In the genomic region with DNA sequence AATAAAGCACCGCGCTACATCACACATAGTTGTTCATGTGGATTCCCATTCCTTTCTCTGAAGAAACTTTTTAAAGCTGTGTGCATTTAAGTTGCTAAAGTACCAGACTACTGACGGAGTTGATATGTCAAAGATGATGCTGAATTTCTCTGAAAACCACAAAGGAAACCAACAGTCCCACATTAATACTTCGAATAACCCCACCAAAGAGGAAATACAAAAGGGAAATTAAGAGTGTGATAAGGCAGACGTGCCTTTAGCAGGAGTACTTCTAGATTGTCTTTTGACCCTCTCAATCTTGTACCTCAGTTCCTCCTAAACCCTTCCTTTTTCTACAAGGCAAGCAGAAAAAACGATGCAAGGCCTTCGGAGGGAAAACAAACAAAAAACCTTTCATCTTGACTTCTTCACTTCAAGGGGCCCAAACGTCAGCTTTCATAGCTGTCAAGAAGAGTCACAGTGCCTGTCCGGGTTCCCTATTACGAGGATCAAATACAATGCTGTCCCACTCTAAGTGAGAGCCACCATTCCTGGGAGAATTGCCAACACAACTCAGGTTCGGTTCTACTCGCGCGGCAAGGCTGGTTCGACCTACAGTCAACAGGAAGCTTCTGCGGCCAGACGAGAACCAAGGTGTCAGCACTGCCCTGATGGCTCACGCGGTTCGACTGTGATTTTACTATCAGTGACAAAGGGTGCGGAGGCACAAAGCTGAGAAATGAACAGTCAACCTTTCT, we compare ENCODE assay signal across 7 mouse cellular contexts. TPM values are rescaled to one million over a fixed set of nuclear protein-coding genes. Genes with fewer than 3 reads are reported as not detected.
DNase-seq lines count a peak whose midpoint lies in the region; ATAC-seq and TF ChIP-seq lines count a peak whose summit lies in the region.

No protein-coding gene starts in this region.

- intact Hi-C loops in gastrocnemius, adult 2 months (cut with DNase I): no loop called here

- H3K9me3 ChIP-seq in liver, embryonic 14.5 days (ENCODE audit: control insufficient read depth, low read length): no peaks in the 10 kb centered on the region
- H3K9me3 ChIP-seq in neural tube, embryonic 13.5 days: no peaks in the 10 kb centered on the region

- TF ChIP-seq CTCF in cerebellum, adult 2 months (IDR thresholded peaks at IDR 0.05; ENCODE audit: borderline replicate concordance, insufficient read depth, low read depth, low read length): no peak
- TF ChIP-seq CTCF in gastrocnemius, adult 2 months (IDR thresholded peaks at IDR 0.05): no peak
- TF ChIP-seq CTCF in liver, embryonic 14.5 days (IDR thresholded peaks at IDR 0.05; ENCODE audit: low read depth): no peak

- peak overlapping the region; percentile 61 for H3K9ac ChIP-seq in liver, embryonic 14.5 days (replicated peaks)
- H3K9ac ChIP-seq in neural tube, embryonic 13.5 days: peak overlapping the region; percentile 93

- 21% methylated on average over 21 of the region's 21 CpGs for WGBS in cerebellum, adult 2 months
- 9% methylated on average over 21 of the region's 21 CpGs for WGBS in liver, embryonic 14.5 days (ENCODE audit: insufficient replicate concordance)
- 18% methylated on average over 21 of the region's 21 CpGs for WGBS in neural tube, embryonic 13.5 days

- peak overlapping the region; percentile 81 for H3K4me2 ChIP-seq in liver, embryonic 14.5 days (ENCODE audit: low read depth)
- H3K4me2 ChIP-seq in neural tube, embryonic 13.5 days: peak overlapping the region; percentile 92

- no peak for TF ChIP-seq POLR2A in cerebellum, adult 2 months (IDR thresholded peaks at IDR 0.05; ENCODE audit: borderline replicate concordance, insufficient read depth, low read length)

- no peak for TF ChIP-seq EP300 in liver, embryonic 14.5 days (IDR thresholded peaks at IDR 0.05; ENCODE audit: low read depth)

- no peaks in the 10 kb centered on the region for H3K36me3 ChIP-seq in liver, embryonic 14.5 days (replicated peaks; ENCODE audit: control insufficient read depth, insufficient read depth, low read depth)
- H3K36me3 ChIP-seq in neural tube, embryonic 13.5 days: no peaks in the 10 kb centered on the region

- peak; percentile 49 to 61 for DNase-seq in B cell, adult 2 months
- peak in 1 of 2 experiments; percentile 67 for DNase-seq in cerebellum, adult 2 months
- DNase-seq in gastrocnemius, adult 2 months: peak; percentile 55
- peak; percentile 58 for DNase-seq in kidney, adult 11 months
- DNase-seq in liver, embryonic 14.5 days (ENCODE audit: low read depth in 3 of 3, low spot score in 3 of 3): peak in 1 of 3 experiments; percentile 9

- H3K4me3 ChIP-seq in cerebellum, adult 2 months (replicated peaks; ENCODE audit: insufficient read depth, low read depth, low read length): peak overlapping the region; percentile 67
- H3K4me3 ChIP-seq in gastrocnemius, adult 2 months: peak overlapping the region; percentile 95
- peak overlapping the region; percentile 70 to 72 for H3K4me3 ChIP-seq in liver, embryonic 14.5 days (ENCODE audit: insufficient read depth in 1 of 2, low read depth in 2 of 2, low read length in 2 of 2)
- peak overlapping the region; percentile 90 for H3K4me3 ChIP-seq in neural tube, embryonic 13.5 days

- peak overlapping the region; percentile 78 for H3K27ac ChIP-seq in cerebellum, adult 2 months (ENCODE audit: insufficient read depth, low read length)
- peak overlapping the region; percentile 94 for H3K27ac ChIP-seq in gastrocnemius, adult 2 months
- peak overlapping the region; percentile 28 for H3K27ac ChIP-seq in liver, embryonic 14.5 days
- peak overlapping the region; percentile 93 for H3K27ac ChIP-seq in neural tube, embryonic 13.5 days (replicated peaks)

- peak; percentile 61 for ATAC-seq in CD4-positive, CD25-positive, alpha-beta regulatory T cell, adult 4 months
- peak; percentile 44; the same call in 1 of the 2 replicates for ATAC-seq in liver, embryonic 14.5 days (ENCODE audit: insufficient read depth)
- peak; percentile 57 for ATAC-seq in neural tube, embryonic 13.5 days (ENCODE audit: low read depth)

- peaks cover 3% of the 10 kb centered on the region; the same call in 1 of the 2 replicates for H3K4me1 ChIP-seq in cerebellum, adult 2 months (ENCODE audit: control insufficient read depth, insufficient read depth, low read length)
- 0 out of 4 replicates have a peak, but pooled peaks cover 0 to 2% of the 10 kb centered on the region in 2 experiments for H3K4me1 ChIP-seq in liver, embryonic 14.5 days (replicated peaks; ENCODE audit: control insufficient read depth in 2 of 2, insufficient read depth in 2 of 2, low read length in 1 of 2)
- H3K4me1 ChIP-seq in neural tube, embryonic 13.5 days (replicated peaks): peaks cover 28% of the 10 kb centered on the region

- no peaks in the 10 kb centered on the region for H3K27me3 ChIP-seq in cerebellum, adult 2 months (ENCODE audit: control insufficient read depth, insufficient read depth, low read length)
- peaks cover 9% of the 10 kb centered on the region for H3K27me3 ChIP-seq in liver, embryonic 14.5 days (ENCODE audit: control insufficient read depth, insufficient read depth, low read length)
- no peaks in the 10 kb centered on the region for H3K27me3 ChIP-seq in neural tube, embryonic 13.5 days

RNA-seq across cellular contexts. Expression of gene Yes1, which starts 0.7 kb away (rescaled TPM):
- polyA plus RNA-seq in CD4-positive, CD25-positive, alpha-beta regulatory T cell, adult 4 months (2017; shearing (Covaris generic)): under 1 TPM; 0.43 to 0.61 TPM
- 8.3 and 8.6 TPM in 2 replicates for polyA plus RNA-seq in cerebellum, adult 2 months (2012; rRNA removed)
- 1 to 10 TPM; 9.1 to 9.8 TPM for total RNA-seq in gastrocnemius, adult 2 months (2021)
- 1.0 and 1.6 TPM in 2 replicates for polyA plus RNA-seq in liver, embryonic 14.5 days (2012; rRNA removed)
- polyA plus RNA-seq in liver, embryonic 14.5 days (2014; fragmentation: Nextera tagmentation; extraction: Ambion mirVana): 4.2 and 5.2 TPM in 2 replicates
- polyA plus RNA-seq in neural tube, embryonic 13.5 days (2015; fragmentation: Nextera tagmentation; extraction: Ambion mirVana): 22.7 and 23.7 TPM in 2 replicates

Comparison
In these comparisons a context has a peak if more than half of its experiments do, and no peak if none do; other contexts are left out.
1. H3K27ac ChIP-seq: peak in every context shown above with its lines; median percentile 94 in gastrocnemius, adult 2 months; 93 in neural tube, embryonic 13.5 days; 78 in cerebellum, adult 2 months; 28 in liver, embryonic 14.5 days.